Mouse (Mus musculus) neural tube, embryonic 15.5 days (tissue): Measurements from ENCODE around the gene Fibp. TPM values are rescaled to one million over a fixed set of nuclear protein-coding genes. Genes with fewer than 3 reads are reported as not detected.

ENCODE experiments used
- ATAC-seq: fragments of 200-750 bp; cut with Nextera tagmentation; 2 replicates; pipeline ENCODE4 v1.8.0; 2017; ENCODE audit warnings: mild to moderate bottlenecking, moderate TSS enrichment, moderate library complexity; ENCODE audit not compliant: low FRiP score
- H3K27ac ChIP-seq: fragments of 300-500 bp; sonication (generic); replicated peaks from 2 replicates; pipeline ENCODE4 v1.5.1; 2015; ENCODE audit warnings: mild to moderate bottlenecking, inconsistent platforms
- H3K27me3 ChIP-seq: fragments of 300-500 bp; sonication (generic); replicated peaks from 2 replicates; pipeline ENCODE4 v1.6.1; 2015; ENCODE audit warnings: inconsistent platforms
- H3K36me3 ChIP-seq: fragments of 300-500 bp; sonication (generic); 2 replicates; pipeline ENCODE4 v1.6.1; 2015; ENCODE audit warnings: inconsistent platforms
- H3K4me1 ChIP-seq: fragments of 300-500 bp; sonication (generic); 2 replicates; pipeline ENCODE4 v1.6.1; 2015; ENCODE audit warnings: inconsistent platforms
- H3K4me2 ChIP-seq: fragments of 300-500 bp; sonication (generic); 2 replicates; pipeline ENCODE4 v1.6.1; 2015; ENCODE audit warnings: inconsistent platforms, mild to moderate bottlenecking, moderate library complexity
- H3K4me3 ChIP-seq: fragments of 300-500 bp; sonication (generic); replicated peaks from 2 replicates; pipeline ENCODE4 v1.5.1; 2015; ENCODE audit warnings: mild to moderate bottlenecking, inconsistent platforms
- H3K9ac ChIP-seq: fragments of 300-500 bp; sonication (generic); replicated peaks from 2 replicates; pipeline ENCODE4 v1.6.1; 2015; ENCODE audit warnings: mild to moderate bottlenecking, inconsistent platforms
- H3K9me3 ChIP-seq: fragments of 300-500 bp; sonication (generic); replicated peaks from 2 replicates; pipeline ENCODE4 v1.6.1; 2016; ENCODE audit warnings: inconsistent platforms
- WGBS: fragments of 180-500 bp; shearing (Covaris S2); methylation state at CpG from one replicate; pipeline ENCODE4 v1.1.7; 2015; ENCODE audit warnings: mixed read lengths; 5-methylcytosine and 5-hydroxymethylcytosine counted together
- polyA plus RNA-seq: library from polyadenylated mRNA; unstranded; fragments of >200 nt; fragmentation: Nextera tagmentation; extraction: Ambion mirVana; gene quantifications from 2 replicates; pipeline ENCODE4 v1.2.1, GENCODE M21; 2015

Gene Fibp
- polyA plus RNA-seq, 1 experiment from 2014 or later, result 154 TPM

GRCm38 (mm10) chr19:5424092-5424781 lies 36.2 kb upstream of the Fibp start:
- Histone ChIP-seq H3K27me3 (no peaks in the 10 kb centered on the region), H3K36me3 (peaks cover 46% of the 10 kb centered on the region), H3K9ac (peak overlapping the region; percentile 89), H3K27ac (peak overlapping the region; percentile 95), H3K4me3 (peak overlapping the region; percentile 88), H3K4me1 (peaks cover 53% of the 10 kb centered on the region), H3K4me2 (peak overlapping the region; percentile 90), H3K9me3 (no peaks in the 10 kb centered on the region)
- ATAC-seq, result peak; percentile 66
- under 1% methylated on average over 39 of the region's 48 CpGs for WGBS

GRCm38 (mm10) chr19:5424782-5425741 lies 35.4 kb upstream of the Fibp start, which contains the start of the genes Drap1 and AI837181:
Drap1 (minus strand) TSS chr19:5424979.
AI837181 (plus strand) TSS chr19:5425144.
- under 1% methylated on average over 75 of the region's 87 CpGs for WGBS
- Histone ChIP-seq H3K36me3 (peaks cover 41% of the 10 kb centered on the region), H3K4me2 (peak within 1 kb of the TSS; percentile 90), H3K4me1 (peaks cover 53% of the 10 kb centered on the region), H3K9ac (peak within 1 kb of the TSS; percentile 93), H3K27me3 (no peaks in the 10 kb centered on the region), H3K4me3 (peak within 1 kb of the TSS; percentile 88), H3K27ac (peak within 1 kb of the TSS; percentile 95), H3K9me3 (no peaks in the 10 kb centered on the region)
- peak; percentile 94 for ATAC-seq

- peak overlapping the region; percentile 88 for H3K4me3 ChIP-seq
- peak overlapping the region; percentile 95 for H3K27ac ChIP-seq
- peak overlapping the region; percentile 90 for H3K4me2 ChIP-seq
- no peaks in the 10 kb centered on the region for H3K27me3 ChIP-seq
- WGBS, result 90% methylated on average over 18 of the region's 18 CpGs
- H3K9ac ChIP-seq, result peak overlapping the region; percentile 93
- H3K9me3 ChIP-seq, result no peaks in the 10 kb centered on the region
- ATAC-seq, result no peak
- peaks cover 53% of the 10 kb centered on the region for H3K4me1 ChIP-seq
- peaks cover 32% of the 10 kb centered on the region for H3K36me3 ChIP-seq
Measured at GRCm38 (mm10) chr19:5425906-5426565, 34.4 kb upstream of the Fibp start.

- 93% methylated on average over 13 of the region's 13 CpGs for WGBS
- peak overlapping the region; percentile 88 for H3K4me3 ChIP-seq
- H3K9ac ChIP-seq, result no peak overlapping the region
- peaks cover 25% of the 10 kb centered on the region for H3K36me3 ChIP-seq
- ATAC-seq, result no peak
- H3K4me2 ChIP-seq, result peak overlapping the region; percentile 90
- H3K27ac ChIP-seq, result no peak overlapping the region
- no peaks in the 10 kb centered on the region for H3K27me3 ChIP-seq
- no peaks in the 10 kb centered on the region for H3K9me3 ChIP-seq
- H3K4me1 ChIP-seq, result peaks cover 49% of the 10 kb centered on the region
Measured at GRCm38 (mm10) chr19:5426640-5427290, 33.6 kb upstream of the Fibp start.

GRCm38 (mm10) chr19:5428083-5428482 lies 32.3 kb upstream of the Fibp start:
- no peak overlapping the region for H3K27ac ChIP-seq
- ATAC-seq, result no peak
- H3K4me1 ChIP-seq, result peaks cover 40% of the 10 kb centered on the region
- H3K36me3 ChIP-seq, result peaks cover 15% of the 10 kb centered on the region
- H3K4me2 ChIP-seq, result no peak overlapping the region
- 88% methylated on average over 2 of the region's 2 CpGs for WGBS
- H3K9ac ChIP-seq, result no peak overlapping the region
- no peaks in the 10 kb centered on the region for H3K9me3 ChIP-seq
- H3K4me3 ChIP-seq, result no peak overlapping the region
- no peaks in the 10 kb centered on the region for H3K27me3 ChIP-seq

- ATAC-seq, result no peak
- peaks cover 41% of the 10 kb centered on the region for H3K4me1 ChIP-seq
- no peaks in the 10 kb centered on the region for H3K9me3 ChIP-seq
- no peak overlapping the region for H3K4me3 ChIP-seq
- peaks cover 15% of the 10 kb centered on the region for H3K36me3 ChIP-seq
- H3K4me2 ChIP-seq, result no peak overlapping the region
- no peak overlapping the region for H3K9ac ChIP-seq
- no peaks in the 10 kb centered on the region for H3K27me3 ChIP-seq
- no peak overlapping the region for H3K27ac ChIP-seq
- whole genome bisulfite sequencing, result 92% methylated on average over 4 of the region's 4 CpGs
Measured at GRCm38 (mm10) chr19:5429219-5429618, 31.2 kb upstream of the Fibp start.

GRCm38 (mm10) chr19:5429806-5430205 lies 30.6 kb upstream of the Fibp start:
- H3K4me2 ChIP-seq, result no peak overlapping the region
- WGBS, result 77% methylated on average over 8 of the region's 8 CpGs
- no peak overlapping the region for H3K27ac ChIP-seq
- H3K9ac ChIP-seq, result no peak overlapping the region
- ATAC-seq, result no peak
- peaks cover 15% of the 10 kb centered on the region for H3K36me3 ChIP-seq
- no peaks in the 10 kb centered on the region for H3K9me3 ChIP-seq
- no peak overlapping the region for H3K4me3 ChIP-seq
- H3K4me1 ChIP-seq, result peaks cover 41% of the 10 kb centered on the region
- H3K27me3 ChIP-seq, result no peaks in the 10 kb centered on the region

- Histone ChIP-seq H3K27me3 (no peaks in the 10 kb centered on the region), H3K4me1 (peaks cover 41% of the 10 kb centered on the region), H3K4me2 (no peak overlapping the region), H3K9me3 (no peaks in the 10 kb centered on the region), H3K27ac (no peak overlapping the region), H3K4me3 (no peak overlapping the region), H3K9ac (no peak overlapping the region), H3K36me3 (peaks cover 15% of the 10 kb centered on the region)
- no peak for ATAC-seq
- WGBS, result 75% methylated on average over 1 of the region's 1 CpGs
Measured at GRCm38 (mm10) chr19:5430408-5430807, 30.0 kb upstream of the Fibp start.

- WGBS, result 73% methylated on average over 4 of the region's 4 CpGs
- no peaks in the 10 kb centered on the region for H3K9me3 ChIP-seq
- H3K36me3 ChIP-seq, result peaks cover 7% of the 10 kb centered on the region
- H3K9ac ChIP-seq, result no peak overlapping the region; the same call in 1 of the 2 replicates
- H3K27me3 ChIP-seq, result no peaks in the 10 kb centered on the region; the same call in 1 of the 2 replicates
- no peak for ATAC-seq
- H3K4me1 ChIP-seq, result peaks cover 26% of the 10 kb centered on the region
- no peak overlapping the region for H3K4me3 ChIP-seq
- no peak overlapping the region for H3K4me2 ChIP-seq
- H3K27ac ChIP-seq, result no peak overlapping the region
Measured at GRCm38 (mm10) chr19:5431911-5432464, 28.4 kb upstream of the Fibp start.

- Histone ChIP-seq H3K4me3 (peak overlapping the region; percentile 21), H3K36me3 (no peaks in the 10 kb centered on the region), H3K9ac (peak overlapping the region; percentile 15; the same call in 1 of the 2 replicates), H3K27ac (peak overlapping the region; percentile 60), H3K4me2 (peak overlapping the region; percentile 58), H3K4me1 (peaks cover 17% of the 10 kb centered on the region), H3K9me3 (no peaks in the 10 kb centered on the region), H3K27me3 (no peaks in the 10 kb centered on the region; the same call in 1 of the 2 replicates)
- no peak for ATAC-seq
- 12% methylated on average over 16 of the region's 16 CpGs for WGBS
Measured at GRCm38 (mm10) chr19:5432992-5433852, 27.2 kb upstream of the Fibp start.
